Mouse (Mus musculus): ENCODE measurements around the gene Rai14.
A peak's percentile ranks its signal among the peaks of the same experiment; 100 is the strongest.

The Rai14 gene

DNA sequence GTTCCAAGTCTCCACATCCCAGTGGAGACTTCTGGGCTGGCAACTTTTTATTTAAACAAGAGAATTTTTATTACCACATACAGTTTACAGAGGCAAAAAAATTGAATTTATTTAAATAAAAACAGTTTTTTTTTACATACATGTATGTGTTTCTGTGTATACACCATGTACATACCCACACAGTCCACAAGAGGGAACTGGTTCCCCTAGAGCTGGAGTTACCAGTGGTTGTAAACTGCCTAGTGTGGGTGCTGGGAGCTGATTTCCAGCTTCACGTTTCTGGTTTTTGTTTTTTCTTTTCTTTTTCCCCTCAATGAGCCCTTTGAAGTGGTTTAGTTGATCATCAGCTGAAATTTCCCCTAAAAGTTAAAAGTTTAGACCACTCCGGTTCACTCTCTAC, 96.1 kb downstream of the Rai14 start:
- DNase-seq (ENCODE audit: extremely low spot score, low spot score), result no peak

DNA sequence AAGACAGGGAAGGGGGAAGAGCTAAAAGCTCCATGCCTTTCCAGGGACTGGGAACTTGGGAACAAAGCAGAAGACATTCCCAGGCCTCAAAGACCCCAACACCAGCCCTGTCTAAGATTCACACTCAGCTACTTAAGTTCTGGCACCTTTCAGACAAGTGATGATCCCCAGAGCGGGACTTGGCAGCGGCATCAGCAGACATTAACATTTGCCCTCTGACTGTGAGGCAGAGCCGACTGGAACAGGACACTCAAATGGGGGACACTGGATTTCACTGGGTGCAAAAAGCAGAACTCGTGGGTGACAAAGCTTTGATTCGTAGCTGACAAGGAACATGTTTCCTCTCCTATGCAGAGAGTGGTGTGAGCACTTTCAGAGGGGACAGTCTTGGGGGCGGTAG, 98.4 kb downstream of the Rai14 start:
- DNase-seq (ENCODE audit: extremely low spot score, low spot score), result no peak

DNA sequence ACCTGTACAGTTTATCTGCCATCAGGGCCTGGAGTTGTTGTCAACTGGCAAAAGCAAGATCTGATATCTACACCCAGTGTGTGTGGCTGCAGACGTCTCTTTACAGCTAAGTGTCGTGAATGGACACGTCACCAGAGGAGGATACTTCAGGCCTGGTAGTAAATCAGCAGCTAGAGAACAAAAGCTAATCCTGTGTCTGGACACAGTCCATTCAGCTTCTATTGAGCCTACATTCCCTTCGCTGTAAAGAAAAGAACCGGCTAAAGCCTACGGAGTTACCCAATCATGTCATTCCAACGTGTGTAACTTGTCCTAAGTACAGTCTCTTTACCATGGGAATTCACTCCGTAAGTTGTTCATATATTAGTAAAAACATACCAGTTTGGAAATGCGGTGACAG, 103.4 kb downstream of the Rai14 start:
- no peak for DNase-seq (ENCODE audit: extremely low spot score, low spot score)

DNA sequence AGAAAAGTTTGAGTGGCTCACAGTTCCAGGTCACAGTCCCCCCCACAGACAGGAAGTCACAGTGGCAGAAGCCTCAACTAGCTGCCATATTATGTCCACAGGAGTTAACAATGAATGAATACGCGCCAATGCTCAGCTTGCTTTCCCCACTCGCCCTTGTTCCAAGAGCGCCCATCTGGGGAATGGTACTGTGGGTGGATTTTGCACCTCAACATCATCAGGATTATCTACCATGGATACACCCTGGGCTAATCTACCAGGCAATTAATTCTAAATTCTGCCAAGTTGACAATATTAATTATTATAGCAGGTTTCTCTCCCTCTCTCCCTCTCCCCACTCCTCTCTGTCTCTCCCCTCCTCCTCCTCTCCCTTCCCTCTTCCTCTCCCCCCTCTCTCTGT, 105.3 kb downstream of the Rai14 start:
- no peak for DNase-seq (ENCODE audit: extremely low spot score, low spot score)

DNA sequence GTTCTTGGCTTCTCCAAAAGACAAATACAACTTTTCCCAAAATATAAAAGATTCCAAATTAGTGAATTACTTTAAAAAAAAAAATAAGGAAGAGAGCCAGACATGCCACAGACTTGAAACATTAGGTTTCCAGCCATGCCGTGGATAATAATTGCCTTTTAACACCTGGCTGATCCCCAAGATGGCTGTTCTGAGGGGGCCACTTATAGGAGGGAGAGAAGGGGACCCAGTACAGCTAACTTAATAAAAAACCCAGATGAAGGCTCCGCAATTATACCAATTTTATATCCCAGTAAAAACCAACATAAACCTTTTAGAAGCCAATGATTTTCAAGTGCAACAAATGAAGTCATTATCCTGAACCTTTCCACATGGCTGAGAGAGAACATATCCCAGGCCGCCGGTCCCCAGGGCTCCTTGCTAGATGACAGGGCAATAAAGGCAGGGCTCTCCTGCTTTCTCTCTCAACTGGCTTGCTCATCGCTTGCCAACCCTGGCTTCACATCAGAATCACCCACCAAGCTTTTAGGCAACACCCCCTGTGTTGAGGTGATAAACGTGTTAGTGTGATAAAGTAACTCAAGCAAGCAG, 105.8 kb downstream of the Rai14 start:
- DNase-seq (ENCODE audit: extremely low spot score, low spot score), result no peak

DNA sequence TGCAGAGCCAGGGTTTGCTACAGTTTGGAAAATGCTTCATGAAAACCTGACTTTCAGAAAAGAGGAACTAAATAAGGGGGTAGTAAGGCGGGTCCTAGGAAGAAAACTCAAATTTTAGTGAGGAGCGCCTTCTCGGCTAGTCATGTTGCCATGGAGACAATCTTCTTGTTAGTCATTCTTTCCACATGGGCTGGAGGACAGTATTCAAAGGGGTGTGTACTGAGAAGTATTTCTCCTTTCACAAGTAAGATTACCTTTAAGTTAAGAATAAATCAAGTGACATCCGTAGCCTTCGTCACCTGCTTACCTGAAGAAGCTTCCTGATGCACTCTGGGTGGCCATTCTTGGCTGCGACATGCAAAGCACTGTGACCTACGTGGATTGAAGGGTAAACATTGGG, 115.0 kb downstream of the Rai14 start:
- DNase-seq (ENCODE audit: extremely low spot score, low spot score), result no peak

DNA sequence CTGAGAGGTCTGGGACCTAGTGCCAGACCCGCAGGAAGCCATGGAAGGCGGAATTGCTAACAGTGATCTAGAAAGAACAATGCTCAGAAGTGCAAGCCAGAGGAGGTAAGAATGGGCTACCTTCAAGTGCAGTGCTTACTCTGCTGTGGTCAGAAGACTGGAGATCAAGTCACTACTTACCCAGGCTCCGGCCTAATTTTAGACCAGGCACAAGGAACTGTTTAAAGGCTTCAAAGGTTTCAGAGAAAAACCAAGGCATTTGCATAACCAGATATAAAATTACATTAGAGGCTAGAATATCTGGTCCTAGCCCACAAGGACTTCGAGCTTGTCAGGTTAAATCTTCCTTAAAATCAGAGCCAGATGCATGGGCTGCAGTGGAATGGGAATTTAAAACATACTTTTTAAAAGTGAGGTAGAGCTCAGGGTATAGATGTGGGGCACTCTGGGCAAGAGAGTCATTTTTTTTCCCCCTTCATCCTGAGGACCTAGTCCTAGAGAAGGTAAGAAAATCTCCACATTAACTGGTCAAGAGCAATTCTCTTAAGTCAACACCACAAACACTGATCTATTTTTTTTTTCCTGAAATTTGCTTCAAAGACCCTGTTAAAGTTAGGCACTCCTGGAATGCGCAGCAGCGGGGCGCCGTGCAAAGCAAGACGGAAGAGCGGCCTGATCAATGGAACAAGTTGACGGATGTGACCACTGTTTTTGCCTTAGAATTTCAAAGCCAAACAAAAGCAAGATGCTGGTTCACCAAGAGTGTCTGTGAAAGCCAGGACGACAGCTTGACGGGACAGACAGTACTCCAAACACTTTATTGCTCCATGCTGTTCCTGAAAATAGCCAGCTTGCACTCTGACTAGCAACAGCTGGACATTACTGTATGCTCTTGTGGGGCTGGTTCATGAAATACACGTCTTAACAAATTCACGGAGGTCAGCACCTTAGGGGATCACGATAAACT, 115.9 kb downstream of the Rai14 start:
- DNase-seq (ENCODE audit: extremely low spot score, low spot score), result no peak

GRCm38 (mm10) chr15:10596871-10597270, 117.6 kb downstream of the Rai14 start:
- DNase-seq (ENCODE audit: extremely low spot score, low spot score), result no peak

DNA sequence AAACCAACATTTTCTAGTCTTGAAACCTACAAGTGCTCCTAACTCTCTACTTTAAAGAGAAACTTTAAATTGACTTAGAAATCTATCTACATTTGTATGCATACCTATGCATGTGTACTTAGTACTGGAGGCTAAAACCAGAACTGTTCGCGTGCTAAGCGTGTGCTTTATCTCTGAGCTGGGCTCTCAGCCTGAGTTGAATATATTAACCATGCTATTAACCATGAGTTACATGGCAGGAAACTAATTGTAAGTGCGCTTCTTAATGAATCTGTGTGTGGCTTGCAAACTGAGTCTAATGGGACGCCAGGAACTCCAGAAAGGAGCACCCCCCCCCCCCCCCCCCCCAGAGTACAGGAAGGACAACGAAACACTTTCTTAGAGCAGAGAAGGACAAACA, 119.0 kb downstream of the Rai14 start:
- DNase-seq (ENCODE audit: extremely low spot score, low spot score), result no peak

DNA sequence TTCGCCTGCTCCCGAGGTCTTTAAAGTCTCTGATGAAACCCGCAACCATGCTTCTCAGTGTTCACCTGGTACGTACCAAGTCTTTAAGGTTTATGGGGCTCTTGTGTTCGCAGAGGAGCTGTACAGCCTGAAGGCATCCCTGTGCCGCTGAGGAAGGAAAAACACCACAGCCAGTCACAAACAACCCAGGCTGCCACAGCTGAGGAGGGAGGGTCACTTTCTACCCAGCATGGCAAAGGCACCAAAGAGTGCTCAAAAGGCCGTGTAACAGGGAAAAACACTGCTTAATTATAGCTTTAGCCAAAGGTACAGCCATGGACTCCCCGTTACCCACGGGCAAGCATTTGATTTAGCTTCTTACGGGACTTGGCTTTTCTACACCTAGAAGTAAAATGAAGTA, 119.5 kb downstream of the Rai14 start:
- DNase-seq (ENCODE audit: extremely low spot score, low spot score), result no peak

DNA sequence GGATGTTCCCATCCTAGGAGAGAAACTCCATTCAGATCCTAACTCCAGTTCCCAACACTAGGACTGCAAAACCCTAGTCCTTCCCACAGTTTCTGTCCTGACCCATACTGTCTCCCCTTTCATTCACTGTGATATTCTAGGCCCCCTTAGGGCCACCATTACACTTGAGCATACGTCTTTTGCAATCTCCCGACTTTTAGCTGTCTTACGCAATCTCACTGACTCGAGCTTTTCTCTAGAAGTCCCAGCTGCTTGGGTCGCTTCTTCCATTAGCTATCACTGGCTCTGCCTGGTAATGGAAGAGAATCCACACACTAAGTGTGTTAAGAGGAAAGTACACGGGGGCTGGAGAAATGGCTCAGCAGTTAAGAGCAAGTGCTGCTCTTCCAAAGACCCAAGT, 121.3 kb downstream of the Rai14 start:
- DNase-seq (ENCODE audit: extremely low spot score, low spot score), result no peak

DNA sequence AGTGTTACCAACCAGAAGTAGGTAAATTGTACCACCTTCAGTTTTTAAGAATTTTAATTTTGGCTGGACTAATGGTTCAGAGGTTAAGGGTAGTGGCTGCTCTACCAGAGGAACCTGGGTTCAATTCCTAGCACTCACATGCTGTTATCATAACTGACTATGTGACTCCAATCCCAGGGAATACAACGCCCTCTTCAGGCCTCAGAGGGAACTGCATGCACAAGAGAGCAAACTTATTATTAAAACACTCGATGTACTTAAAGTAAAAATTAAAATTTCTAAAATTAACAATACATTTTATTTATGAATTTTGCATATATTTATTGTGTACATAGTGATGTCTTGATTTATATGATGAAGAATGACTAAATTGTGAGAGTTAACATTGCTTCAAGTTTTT, 127.9 kb downstream of the Rai14 start:
- no peak for DNase-seq (ENCODE audit: extremely low spot score, low spot score)

GRCm38 (mm10) chr15:10584359-10585187, 129.9 kb downstream of the Rai14 start:
- no peak for DNase-seq (ENCODE audit: extremely low spot score, low spot score)

DNA sequence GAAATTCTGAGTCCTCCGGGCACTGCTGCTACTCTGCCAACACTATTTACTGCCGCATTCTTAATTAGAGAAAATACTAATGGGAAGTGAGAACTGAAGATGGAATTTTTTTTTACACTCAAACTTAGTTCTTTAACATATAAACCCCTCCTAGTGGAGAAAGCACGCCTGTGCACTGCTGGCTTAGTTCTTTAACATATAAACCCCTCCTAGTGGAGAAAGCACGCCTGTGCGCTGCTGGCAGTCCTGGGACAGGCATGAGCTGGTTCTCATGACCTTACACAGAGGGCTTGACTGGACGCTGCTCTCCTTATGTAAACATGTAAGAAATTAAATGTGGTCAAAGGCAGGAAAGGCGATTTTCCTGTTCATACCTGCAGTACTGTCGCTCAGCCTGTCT, 131.0 kb downstream of the Rai14 start:
- DNase-seq (ENCODE audit: extremely low spot score, low spot score), result peak; percentile 56

- DNase-seq (ENCODE audit: extremely low spot score, low spot score), result no peak
Measured at GRCm38 (mm10) chr15:10579159-10579558, 135.3 kb downstream of the Rai14 start.

- DNase-seq (ENCODE audit: extremely low spot score, low spot score), result no peak
Measured at GRCm38 (mm10) chr15:10566486-10566885, 147.9 kb downstream of the Rai14 start.

GRCm38 (mm10) chr15:10564201-10564600, 150.2 kb downstream of the Rai14 start:
- no peak for DNase-seq (ENCODE audit: extremely low spot score, low spot score)

DNA sequence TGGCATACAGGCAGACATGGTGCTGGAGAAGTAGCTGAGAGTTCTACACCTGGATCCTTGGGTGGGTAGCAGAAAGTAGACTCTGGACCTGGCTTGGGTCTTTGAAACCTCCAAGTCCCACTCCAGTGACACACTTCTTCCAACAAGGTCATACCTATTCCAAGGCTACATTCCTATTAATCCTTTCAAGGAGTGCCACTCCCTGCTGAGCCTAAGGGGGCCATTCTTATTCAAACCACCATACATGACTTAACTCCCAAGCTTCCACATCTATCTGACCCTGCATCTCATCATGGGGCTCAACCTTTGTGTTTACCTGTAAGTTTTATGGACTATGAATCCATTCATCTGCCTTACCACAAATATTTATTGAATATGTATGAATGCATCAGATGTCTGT, 152.1 kb downstream of the Rai14 start:
- DNase-seq (ENCODE audit: extremely low spot score, low spot score), result no peak

- DNase-seq (ENCODE audit: extremely low spot score, low spot score), result no peak
Measured at GRCm38 (mm10) chr15:10560005-10560404, 154.4 kb downstream of the Rai14 start.

DNA sequence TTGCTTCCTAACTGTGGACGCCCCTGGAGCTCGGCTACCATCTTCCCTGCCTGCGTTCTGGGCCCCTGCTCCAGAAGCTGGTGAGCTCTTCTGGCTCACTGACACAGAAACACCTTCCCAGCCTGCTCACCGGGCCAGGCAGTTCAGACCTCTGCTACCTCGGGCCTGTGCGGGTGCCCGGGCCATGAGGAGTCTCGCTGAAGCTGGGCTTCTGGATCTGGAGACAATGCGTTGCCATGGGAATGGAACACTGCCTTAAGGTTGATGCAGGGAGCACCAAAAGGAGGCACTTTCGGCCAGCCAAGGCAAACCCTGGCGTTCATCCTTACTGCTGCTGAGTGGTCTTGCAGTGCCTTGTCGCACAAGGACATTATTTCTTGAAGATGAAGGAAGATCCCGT, 156.0 kb downstream of the Rai14 start, which contains the start of gene Ttc23l:
Ttc23l (minus strand) TSS at position 204 of the 400 bp plus-strand sequence.
- DNase-seq (ENCODE audit: extremely low spot score, low spot score), result no peak

- DNase-seq (ENCODE audit: extremely low spot score, low spot score), result no peak
Measured at GRCm38 (mm10) chr15:10554336-10554735, 160.1 kb downstream of the Rai14 start.

Measured in neural tube, embryonic 10.5 days (tissue).